19 mouse cellular contexts compared by ENCODE assay signal in the genomic region with DNA sequence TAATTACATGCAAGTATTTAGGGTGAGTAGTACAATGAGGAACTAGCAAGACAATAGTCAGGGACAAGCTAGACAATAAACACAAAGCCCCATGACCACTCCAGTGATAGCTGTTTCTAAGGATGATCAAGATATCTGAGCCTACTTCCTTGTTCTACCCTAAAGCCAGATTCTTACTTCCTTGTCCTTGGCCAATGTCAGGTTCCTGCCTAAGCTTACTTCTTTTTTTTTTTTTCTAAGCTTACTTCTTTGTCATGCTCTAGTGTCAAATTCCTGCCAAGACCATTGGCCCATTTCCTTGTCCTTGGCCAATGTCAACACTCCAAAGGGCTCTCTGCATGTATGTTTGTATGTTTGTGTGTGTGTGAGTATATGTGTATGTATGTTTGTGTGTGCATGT. TPM values are rescaled to one million over a fixed set of nuclear protein-coding genes. Genes with fewer than 3 reads are reported as not detected.
DNase-seq lines count a peak whose midpoint lies in the region; ATAC-seq and TF ChIP-seq lines count a peak whose summit lies in the region.
"Had no signal": no experiment of that assay in that cellular context is flagged by ENCODE, and none has a peak within 500 bp of the region (broad histone marks: within the 10 kb centered on the region; RNA-seq: fewer than 3 reads in every experiment).

No protein-coding gene starts in this region.

- no peaks in the 10 kb centered on the region for H3K4me1 ChIP-seq in liver, adult 2 months (ENCODE audit: control insufficient read depth, insufficient read depth, low read length)
- no peaks in the 10 kb centered on the region for H3K4me1 ChIP-seq in liver, embryonic 11.5 days (replicated peaks; ENCODE audit: control insufficient read depth, insufficient read depth, low read length)
- no peaks in the 10 kb centered on the region for H3K4me1 ChIP-seq in heart, embryonic 10.5 days
- H3K4me1 ChIP-seq: embryonic facial prominence, embryonic 10.5 days; forebrain, embryonic 13.5 days; heart, embryonic 13.5 days; hindbrain, embryonic 15.5 days had no signal

- DNase-seq in liver, adult 2 months (ENCODE audit: extremely low read depth, low read depth, low spot score) = peak; percentile 29
- no peak for DNase-seq in liver, embryonic 11.5 days (ENCODE audit: low spot score)
- DNase-seq in R1 (ENCODE audit: low read depth, low spot score) = peak; percentile 95
- no peak for DNase-seq in spleen, postnatal 14 days (ENCODE audit: low spot score in 2 of 2)
- DNase-seq in heart, embryonic 10.5 days (ENCODE audit: low spot score) = no peak
- no peak for DNase-seq in retina, embryonic 14.5 days (ENCODE audit: low spot score)
- no peak for DNase-seq in cerebellum, postnatal 25 days
- DNase-seq: adrenal gland, postnatal 10 days; cerebellum, adult 11-12 months; cerebellum, adult 9-10 months; gastrocnemius, adult 2 months; gastrocnemius, postnatal 25 days; heart, postnatal 36 days had no signal

- no peak overlapping the region for H3K4me3 ChIP-seq in liver, adult 2 months (ENCODE audit: insufficient read depth, low read depth, low read length)
- no peak overlapping the region for H3K4me3 ChIP-seq in liver, embryonic 11.5 days (ENCODE audit: low read depth, low read length)
- H3K4me3 ChIP-seq in heart, embryonic 10.5 days = no peak overlapping the region
- H3K4me3 ChIP-seq: embryonic facial prominence, embryonic 10.5 days; forebrain, embryonic 13.5 days; gastrocnemius, adult 2 months; heart, embryonic 13.5 days; hindbrain, embryonic 15.5 days had no signal

- no peak overlapping the region for H3K9ac ChIP-seq in liver, adult 2 months (ENCODE audit: low read depth, low read length)
- H3K9ac ChIP-seq in liver, embryonic 11.5 days (ENCODE audit: low read depth, low read length) = no peak overlapping the region
- H3K9ac ChIP-seq: forebrain, embryonic 13.5 days; heart, embryonic 13.5 days; hindbrain, embryonic 15.5 days had no signal

- TF ChIP-seq CTCF in liver, adult 2 months (IDR thresholded peaks at IDR 0.05; ENCODE audit: low read depth, low read length) = no peak

- H3K36me3 ChIP-seq in liver, adult 2 months (ENCODE audit: control insufficient read depth, insufficient read depth, low read length) = no peaks in the 10 kb centered on the region
- no peaks in the 10 kb centered on the region for H3K36me3 ChIP-seq in liver, embryonic 11.5 days (ENCODE audit: control insufficient read depth, insufficient read depth, low read length)
- peaks cover 4% of the 10 kb centered on the region for H3K36me3 ChIP-seq in heart, embryonic 10.5 days
- H3K36me3 ChIP-seq: embryonic facial prominence, embryonic 10.5 days; heart, embryonic 13.5 days; hindbrain, embryonic 15.5 days had no signal

- ATAC-seq in liver, embryonic 11.5 days (replicated peaks; ENCODE audit: low FRiP score) = no peak
- peak; percentile 73 for ATAC-seq in megakaryocyte, adult 5-6 weeks (ENCODE audit: poor library complexity, severe bottlenecking)
- ATAC-seq: forebrain, embryonic 13.5 days had no signal

- no peak overlapping the region for H3K4me2 ChIP-seq in liver, embryonic 11.5 days
- H3K4me2 ChIP-seq: forebrain, embryonic 13.5 days; heart, embryonic 13.5 days; hindbrain, embryonic 15.5 days had no signal

- H3K79me2 ChIP-seq in liver, adult 2 months (ENCODE audit: control insufficient read depth, insufficient read depth, low read length) = no peaks in the 10 kb centered on the region

- H3K9me3 ChIP-seq in liver, embryonic 11.5 days (ENCODE audit: control insufficient read depth, low read length) = peaks cover 3% of the 10 kb centered on the region; the same call in 1 of the 2 replicates
- H3K9me3 ChIP-seq in heart, embryonic 10.5 days = peaks cover 5% of the 10 kb centered on the region
- H3K9me3 ChIP-seq: forebrain, embryonic 13.5 days; hindbrain, embryonic 15.5 days had no signal

- no peak overlapping the region for H3K27ac ChIP-seq in liver, adult 2 months (replicated peaks; ENCODE audit: insufficient read depth, low read depth, low read length)
- no peak overlapping the region for H3K27ac ChIP-seq in liver, embryonic 11.5 days (ENCODE audit: low read depth, low read length)
- H3K27ac ChIP-seq in heart, embryonic 10.5 days = no peak overlapping the region
- H3K27ac ChIP-seq: embryonic facial prominence, embryonic 10.5 days; forebrain, embryonic 13.5 days; gastrocnemius, adult 2 months; heart, embryonic 13.5 days; hindbrain, embryonic 15.5 days had no signal

- TF ChIP-seq POLR2A in liver, adult 2 months (IDR thresholded peaks at IDR 0.05; ENCODE audit: extremely low read depth, insufficient read depth, low read length) = no peak

- H3K27me3 ChIP-seq in liver, adult 2 months (ENCODE audit: control insufficient read depth, insufficient read depth, low read length) = no peaks in the 10 kb centered on the region
- H3K27me3 ChIP-seq in liver, embryonic 11.5 days (replicated peaks; ENCODE audit: control insufficient read depth, insufficient read depth, low read length) = no peaks in the 10 kb centered on the region
- H3K27me3 ChIP-seq in heart, embryonic 10.5 days (ENCODE audit: insufficient read depth, poor library complexity, severe bottlenecking) = no peaks in the 10 kb centered on the region
- H3K27me3 ChIP-seq: CH12.LX; forebrain, embryonic 13.5 days; heart, embryonic 13.5 days; hindbrain, embryonic 15.5 days had no signal

RNA-seq across cellular contexts. Expression of gene Resf1, which starts 47.9 kb away (rescaled TPM):
- total RNA-seq in liver, adult 2 months (2014; rRNA removed) = 20.1 and 20.8 TPM in 2 replicates
- 4.1 and 7.5 TPM in 2 replicates for polyA plus RNA-seq in liver, adult 2 months (2012; rRNA removed)
- 37.7 and 37.8 TPM in 2 replicates for polyA plus RNA-seq in liver, embryonic 11.5 days (2014; fragmentation: Nextera tagmentation; extraction: Ambion mirVana)
- 114 and 122 TPM in 2 replicates for total RNA-seq in megakaryocyte, adult 5-6 weeks (2015)
- 76.9 and 91.4 TPM in 2 replicates for total RNA-seq in megakaryocyte, adult 5-6 weeks (2017)
- polyA plus RNA-seq in heart, embryonic 10.5 days (2016; fragmentation: Nextera tagmentation; extraction: Ambion mirVana) = 28.3 and 45.5 TPM in 2 replicates

RNA-seq across cellular contexts. Expression of gene Bicd1, which starts 51.5 kb away (rescaled TPM):
- total RNA-seq in liver, adult 2 months (2014; rRNA removed) = 0.55 and 0.60 TPM in 2 replicates
- polyA plus RNA-seq in liver, adult 2 months (2012; rRNA removed) = 0.02 TPM in 1 of 2 replicates, not detected in the other
- 4.9 and 5.0 TPM in 2 replicates for polyA plus RNA-seq in liver, embryonic 11.5 days (2014; fragmentation: Nextera tagmentation; extraction: Ambion mirVana)
- total RNA-seq in megakaryocyte, adult 5-6 weeks (2015) = 0.13 and 0.14 TPM in 2 replicates
- total RNA-seq in megakaryocyte, adult 5-6 weeks (2017) = 0.48 and 1.4 TPM in 2 replicates
- 8.3 and 8.4 TPM in 2 replicates for polyA plus RNA-seq in heart, embryonic 10.5 days (2016; fragmentation: Nextera tagmentation; extraction: Ambion mirVana)
- total RNA-seq: CH12.LX had no signal

Comparison
In these comparisons a context has a peak if more than half of its experiments do, and no peak if none do; other contexts are left out.
1. DNase-seq: peak in liver, adult 2 months (single experiment) and R1 (single experiment); none in liver, embryonic 11.5 days (single experiment), spleen, postnatal 14 days (0 of 2), heart, embryonic 10.5 days (single experiment), retina, embryonic 14.5 days (single experiment) and cerebellum, postnatal 25 days (0 of 2).